Mouse (Mus musculus) neural tube, embryonic 13.5 days (tissue): ENCODE measurements around the gene Hk2. TPM values are rescaled to one million over a fixed set of nuclear protein-coding genes. Genes with fewer than 3 reads are reported as not detected.

Source experiments
- ATAC-seq: fragments of 200-750 bp; cut with Nextera tagmentation; 2 replicates; pipeline ENCODE4 v1.8.0; 2017; ENCODE audit warnings: low read depth, mild to moderate bottlenecking, moderate TSS enrichment, moderate library complexity
- H3K27ac ChIP-seq: fragments of 300-500 bp; sonication (generic); replicated peaks from 2 replicates; pipeline ENCODE4 v1.5.1; 2015; ENCODE audit warnings: moderate library complexity, mild to moderate bottlenecking, inconsistent platforms
- H3K27me3 ChIP-seq: fragments of 300-500 bp; sonication (generic); 2 replicates; pipeline ENCODE4 v1.6.1; 2015; ENCODE audit warnings: mild to moderate bottlenecking, inconsistent platforms
- H3K36me3 ChIP-seq: fragments of 300-500 bp; sonication (generic); 2 replicates; pipeline ENCODE4 v1.6.1; 2015; ENCODE audit warnings: mild to moderate bottlenecking, inconsistent platforms
- H3K4me1 ChIP-seq: fragments of 300-500 bp; sonication (generic); replicated peaks from 2 replicates; pipeline ENCODE4 v1.6.1; 2015; ENCODE audit warnings: inconsistent platforms
- H3K4me2 ChIP-seq: fragments of 300-500 bp; sonication (generic); 2 replicates; pipeline ENCODE4 v1.6.1; 2015; ENCODE audit warnings: inconsistent platforms, mild to moderate bottlenecking, moderate library complexity
- H3K4me3 ChIP-seq: fragments of 300-500 bp; sonication (generic); 2 replicates; pipeline ENCODE4 v1.5.1; 2015; ENCODE audit warnings: mild to moderate bottlenecking, inconsistent platforms
- H3K9ac ChIP-seq: fragments of 300-500 bp; sonication (generic); 2 replicates; pipeline ENCODE4 v1.6.1; 2015; ENCODE audit warnings: moderate library complexity, mild to moderate bottlenecking, inconsistent platforms
- H3K9me3 ChIP-seq: fragments of 300-500 bp; sonication (generic); 2 replicates; pipeline ENCODE4 v1.6.1; 2016; ENCODE audit warnings: inconsistent platforms
- WGBS: fragments of 180-500 bp; shearing (Covaris S2); methylation state at CpG from one replicate; pipeline ENCODE4 v1.1.7; 2015; 5-methylcytosine and 5-hydroxymethylcytosine counted together
- polyA plus RNA-seq: library from polyadenylated mRNA; unstranded; fragments of >200 nt; fragmentation: Nextera tagmentation; extraction: Ambion mirVana; gene quantifications from 2 replicates; pipeline ENCODE4 v1.2.1, GENCODE M21; 2015

Gene Hk2
- polyA plus RNA-seq = 3.6 TPM in 2 replicates

DNA sequence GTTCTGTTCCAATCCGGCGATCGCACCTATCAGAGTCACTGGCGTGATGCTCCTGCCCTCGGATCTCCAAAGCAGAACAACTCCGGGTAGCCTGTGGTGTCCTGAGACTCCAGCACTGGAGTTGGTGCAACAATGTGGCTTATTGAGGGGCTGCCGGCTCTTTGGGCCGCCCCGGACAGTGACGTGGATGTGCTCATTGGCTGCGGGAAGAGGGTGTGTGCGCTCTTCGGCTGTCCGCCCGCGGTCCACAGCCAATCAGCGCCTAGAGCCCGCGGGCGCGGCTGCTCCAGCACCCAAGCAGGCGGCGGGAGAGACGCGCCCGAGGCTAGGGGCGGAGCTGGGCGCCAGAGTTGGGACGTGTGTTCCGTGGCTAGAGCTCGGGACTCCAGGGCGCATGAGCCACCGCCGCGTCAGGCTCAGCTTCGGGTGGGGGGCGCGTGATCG lies at the start of gene Hk2:
Hk2 (minus strand) TSS at position 134 of the 444 bp plus-strand sequence.
- H3K4me1 ChIP-seq = peaks cover 28% of the 10 kb centered on the region
- peak within 1 kb of the TSS; percentile 18; the same call in 1 of the 2 replicates for H3K27ac ChIP-seq
- H3K4me3 ChIP-seq = peak within 1 kb of the TSS; percentile 53
- peak within 1 kb of the TSS; percentile 66 for H3K9ac ChIP-seq
- no peaks in the 10 kb centered on the region for H3K9me3 ChIP-seq
- WGBS = under 1% methylated on average over 39 of the region's 39 CpGs
- peak within 1 kb of the TSS; percentile 99 for H3K4me2 ChIP-seq
- H3K36me3 ChIP-seq = no peaks in the 10 kb centered on the region
- peak; percentile 96 for ATAC-seq
- peaks cover 43% of the 10 kb centered on the region for H3K27me3 ChIP-seq

GRCm38 (mm10) chr6:82821758-82822253 lies 47.6 kb upstream of the Hk2 start:
- WGBS = 60% methylated on average over 4 of the region's 4 CpGs
- Histone ChIP-seq H3K27ac (no peak overlapping the region), H3K36me3 (no peaks in the 10 kb centered on the region), H3K4me1 (no peaks in the 10 kb centered on the region), H3K9me3 (no peaks in the 10 kb centered on the region), H3K4me2 (no peak overlapping the region), H3K27me3 (no peaks in the 10 kb centered on the region), H3K9ac (no peak overlapping the region), H3K4me3 (no peak overlapping the region)
- ATAC-seq = no peak

GRCm38 (mm10) chr6:82820716-82821115 lies 46.5 kb upstream of the Hk2 start:
- WGBS = 67% methylated on average over 3 of the region's 3 CpGs

GRCm38 (mm10) chr6:82814821-82815220 lies 40.6 kb upstream of the Hk2 start:
- no peaks in the 10 kb centered on the region for H3K36me3 ChIP-seq
- ATAC-seq = no peak
- 69% methylated on average over 4 of the region's 4 CpGs for WGBS
- no peak overlapping the region for H3K9ac ChIP-seq
- H3K27me3 ChIP-seq = no peaks in the 10 kb centered on the region
- H3K4me1 ChIP-seq = no peaks in the 10 kb centered on the region
- no peak overlapping the region for H3K4me3 ChIP-seq
- no peak overlapping the region for H3K27ac ChIP-seq
- H3K9me3 ChIP-seq = no peaks in the 10 kb centered on the region
- no peak overlapping the region for H3K4me2 ChIP-seq

More at GRCm38 (mm10) chr6:82820716-82821115, 46.5 kb upstream of the Hk2 start:
- Histone ChIP-seq H3K9ac (no peak overlapping the region), H3K36me3 (no peaks in the 10 kb centered on the region), H3K4me1 (no peaks in the 10 kb centered on the region), H3K4me3 (no peak overlapping the region), H3K27me3 (no peaks in the 10 kb centered on the region), H3K27ac (no peak overlapping the region), H3K9me3 (no peaks in the 10 kb centered on the region), H3K4me2 (no peak overlapping the region)
- no peak for ATAC-seq

GRCm38 (mm10) chr6:82807984-82808700 lies 33.9 kb upstream of the Hk2 start:
- ATAC-seq = no peak
- 84% methylated on average over 7 of the region's 7 CpGs for WGBS
- H3K36me3 ChIP-seq = no peaks in the 10 kb centered on the region
- H3K4me3 ChIP-seq = no peak overlapping the region
- no peaks in the 10 kb centered on the region for H3K4me1 ChIP-seq
- H3K27ac ChIP-seq = no peak overlapping the region
- no peak overlapping the region for H3K9ac ChIP-seq
- no peaks in the 10 kb centered on the region for H3K27me3 ChIP-seq
- H3K4me2 ChIP-seq = no peak overlapping the region
- no peaks in the 10 kb centered on the region for H3K9me3 ChIP-seq

DNA sequence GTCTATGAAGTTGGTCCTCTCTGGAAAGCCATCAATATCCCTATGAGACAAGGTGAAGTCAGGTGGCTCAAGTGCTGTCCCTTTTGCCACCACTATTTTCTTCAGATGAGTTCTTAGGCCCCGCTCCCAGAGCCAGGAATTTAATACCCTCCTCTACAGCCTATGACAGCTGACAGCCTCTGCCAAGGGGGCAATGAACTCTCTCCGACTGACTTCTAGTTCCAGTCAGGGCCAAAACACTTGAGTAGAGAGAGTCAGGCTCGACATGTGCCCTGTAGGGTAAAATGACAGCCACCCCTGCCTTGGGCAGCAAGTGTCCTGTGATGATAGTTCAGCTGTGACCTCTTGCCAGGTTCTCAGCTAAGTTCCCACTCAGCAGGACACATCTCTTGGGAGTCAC lies 32.7 kb upstream of the Hk2 start:
- no peaks in the 10 kb centered on the region for H3K9me3 ChIP-seq
- no peaks in the 10 kb centered on the region for H3K27me3 ChIP-seq
- H3K27ac ChIP-seq = no peak overlapping the region
- 68% methylated on average over 3 of the region's 3 CpGs for WGBS
- H3K4me2 ChIP-seq = no peak overlapping the region
- H3K4me1 ChIP-seq = no peaks in the 10 kb centered on the region
- H3K9ac ChIP-seq = no peak overlapping the region
- H3K36me3 ChIP-seq = no peaks in the 10 kb centered on the region
- ATAC-seq = no peak
- H3K4me3 ChIP-seq = no peak overlapping the region

GRCm38 (mm10) chr6:82806503-82806902 lies 32.2 kb upstream of the Hk2 start:
- Histone ChIP-seq H3K4me1 (no peaks in the 10 kb centered on the region), H3K27me3 (no peaks in the 10 kb centered on the region), H3K27ac (no peak overlapping the region), H3K36me3 (no peaks in the 10 kb centered on the region), H3K4me3 (no peak overlapping the region), H3K4me2 (no peak overlapping the region), H3K9ac (no peak overlapping the region), H3K9me3 (no peaks in the 10 kb centered on the region)
- no peak for ATAC-seq
- WGBS = 87% methylated on average over 6 of the region's 6 CpGs

DNA sequence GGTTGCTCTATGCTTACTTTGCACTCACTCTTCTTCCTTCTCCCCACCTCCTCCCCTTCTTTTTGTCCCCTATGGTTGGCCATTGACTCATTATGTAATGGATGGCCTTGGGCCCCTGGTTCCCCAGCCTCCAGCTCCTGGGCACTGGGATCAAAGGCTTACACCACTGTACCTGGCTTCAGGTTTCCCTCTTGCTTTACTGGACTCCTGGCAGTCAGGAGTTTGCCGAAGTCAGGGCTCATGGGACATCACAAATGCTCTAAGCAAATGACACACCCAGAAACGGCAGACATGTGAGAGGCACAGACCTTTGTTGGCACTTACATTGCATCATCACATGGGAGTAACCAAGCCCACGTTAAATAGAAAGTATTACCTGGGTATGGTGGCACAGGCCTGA lies 31.6 kb upstream of the Hk2 start:
- WGBS = 86% methylated on average over 3 of the region's 3 CpGs
- H3K27me3 ChIP-seq = no peaks in the 10 kb centered on the region
- H3K4me3 ChIP-seq = no peak overlapping the region
- no peak for ATAC-seq
- no peak overlapping the region for H3K4me2 ChIP-seq
- H3K9ac ChIP-seq = no peak overlapping the region
- no peaks in the 10 kb centered on the region for H3K9me3 ChIP-seq
- H3K27ac ChIP-seq = no peak overlapping the region
- no peaks in the 10 kb centered on the region for H3K36me3 ChIP-seq
- no peaks in the 10 kb centered on the region for H3K4me1 ChIP-seq

DNA sequence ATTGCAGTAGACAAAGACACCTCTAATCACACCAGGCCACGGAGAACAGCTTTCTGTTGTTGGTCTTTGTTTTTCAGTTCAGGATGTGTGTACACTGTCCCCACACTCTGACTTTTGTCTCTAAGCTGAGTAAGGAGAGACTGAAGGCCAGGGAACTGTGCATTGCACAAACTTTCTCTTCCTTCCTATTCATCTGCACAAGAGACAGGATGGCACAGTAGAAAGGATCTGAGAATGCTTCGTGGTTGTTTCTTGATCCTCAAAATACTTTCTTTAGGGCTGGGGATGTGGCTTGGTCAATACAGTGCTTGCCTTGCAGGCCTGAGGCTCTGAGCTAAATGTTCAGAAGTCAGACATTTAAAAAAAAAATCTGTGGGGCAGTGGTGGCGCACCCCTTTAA lies 30.7 kb upstream of the Hk2 start:
- H3K9me3 ChIP-seq = no peaks in the 10 kb centered on the region
- ATAC-seq = no peak
- H3K4me2 ChIP-seq = no peak overlapping the region
- H3K36me3 ChIP-seq = no peaks in the 10 kb centered on the region
- no peak overlapping the region for H3K27ac ChIP-seq
- WGBS = 85% methylated on average over 3 of the region's 3 CpGs
- H3K9ac ChIP-seq = no peak overlapping the region
- no peaks in the 10 kb centered on the region for H3K27me3 ChIP-seq
- H3K4me3 ChIP-seq = no peak overlapping the region
- H3K4me1 ChIP-seq = no peaks in the 10 kb centered on the region

DNA sequence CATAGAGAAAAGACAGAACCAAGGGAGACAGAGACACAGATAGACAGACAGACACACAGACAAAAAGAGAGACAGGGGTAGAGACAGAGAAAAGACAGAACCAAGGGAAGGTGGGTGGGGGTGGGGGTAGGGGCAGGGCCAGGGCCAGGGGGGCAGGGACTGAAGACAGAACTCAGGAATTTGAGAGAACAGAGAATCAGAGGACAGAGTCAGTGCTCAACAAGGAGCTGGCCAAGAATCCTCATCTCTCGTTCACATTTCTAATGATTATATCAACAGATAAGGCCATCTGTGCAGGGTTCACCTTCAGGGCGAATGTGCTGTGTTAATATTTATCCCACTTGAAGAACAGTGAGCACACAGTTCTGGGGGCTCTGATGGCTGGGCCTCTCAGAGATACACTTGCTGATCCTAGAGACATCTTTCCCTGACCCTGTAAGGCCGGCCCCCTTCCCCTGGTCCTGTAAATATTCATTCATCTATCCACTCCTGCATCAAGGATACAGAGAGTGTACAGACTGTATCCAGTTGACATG lies 24.0 kb upstream of the Hk2 start:
- Histone ChIP-seq H3K36me3 (no peaks in the 10 kb centered on the region), H3K4me1 (no peaks in the 10 kb centered on the region), H3K9ac (no peak overlapping the region), H3K27me3 (no peaks in the 10 kb centered on the region), H3K27ac (no peak overlapping the region), H3K9me3 (no peaks in the 10 kb centered on the region), H3K4me3 (no peak overlapping the region), H3K4me2 (no peak overlapping the region)
- ATAC-seq = no peak
- 65% methylated on average over 3 of the region's 3 CpGs for WGBS

DNA sequence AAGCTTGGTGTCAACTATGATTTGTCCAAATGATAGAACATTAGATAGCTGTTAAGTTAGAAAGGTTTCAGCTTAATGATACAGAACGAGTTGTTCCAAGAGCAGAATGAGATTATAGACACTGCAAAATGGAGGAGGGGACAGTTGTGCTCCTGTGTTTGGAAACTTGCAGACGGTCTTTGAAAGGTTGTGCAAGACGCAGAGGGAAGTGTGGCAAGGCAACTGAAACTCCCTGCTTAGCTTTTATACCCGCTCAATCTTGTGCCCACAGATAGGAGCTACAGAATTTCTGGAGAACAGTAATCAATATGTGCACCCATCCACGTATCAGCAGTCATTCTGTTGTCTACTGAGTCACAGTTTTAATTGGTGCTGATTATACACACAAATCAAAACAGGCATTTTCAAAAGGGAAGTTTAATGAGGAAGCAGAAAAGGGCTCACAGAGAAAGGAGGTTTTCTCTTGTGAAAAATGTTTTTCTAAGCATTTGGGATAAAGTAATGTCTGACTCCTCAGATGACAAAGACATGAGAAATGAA lies 23.1 kb upstream of the Hk2 start:
- no peaks in the 10 kb centered on the region for H3K27me3 ChIP-seq
- H3K9me3 ChIP-seq = no peaks in the 10 kb centered on the region
- ATAC-seq = no peak
- H3K4me2 ChIP-seq = no peak overlapping the region
- no peak overlapping the region for H3K4me3 ChIP-seq
- WGBS = 71% methylated on average over 5 of the region's 5 CpGs
- H3K4me1 ChIP-seq = no peaks in the 10 kb centered on the region
- H3K36me3 ChIP-seq = no peaks in the 10 kb centered on the region
- H3K9ac ChIP-seq = no peak overlapping the region
- H3K27ac ChIP-seq = no peak overlapping the region

- Histone ChIP-seq H3K4me2 (no peak overlapping the region), H3K9ac (no peak overlapping the region), H3K27me3 (no peaks in the 10 kb centered on the region), H3K4me3 (no peak overlapping the region), H3K9me3 (no peaks in the 10 kb centered on the region), H3K4me1 (no peaks in the 10 kb centered on the region), H3K27ac (no peak overlapping the region), H3K36me3 (no peaks in the 10 kb centered on the region)
- ATAC-seq = no peak
- 83% methylated on average over 2 of the region's 2 CpGs for WGBS
Measured at GRCm38 (mm10) chr6:82790864-82791263, 16.6 kb upstream of the Hk2 start.
